Mouse (Mus musculus): ENCODE data around the gene Clhc1. TPM values are rescaled to one million over a fixed set of nuclear protein-coding genes. Genes with fewer than 3 reads are reported as not detected.

Clhc1 gene
- 0.06 and 0.08 TPM in 2 replicates for polyA plus RNA-seq (2012; rRNA removed)

GRCm38 (mm10) chr11:29547752-29548503, at the start of gene Clhc1, which contains the start of gene Rps27a:
Gene Clhc1, plus strand, starts transcription at chr11:29547950.
Gene Rps27a, minus strand, starts transcription at chr11:29548109.

GRCm38 (mm10) chr11:29514682-29515412, 32.9 kb upstream of the Clhc1 start, which contains the start of gene Prorsd1:
Gene Prorsd1, minus strand, starts transcription at chr11:29515033.

GRCm38 (mm10) chr11:29525988-29526794, 21.6 kb upstream of the Clhc1 start, which contains the start of gene Mtif2:
Gene Mtif2, plus strand, starts transcription at chr11:29526408.

Other genes starting within 250 kb of the Clhc1 start
- gene Ccdc88a, start 174.3 kb upstream of the Clhc1 start, polyA plus RNA-seq (2012; rRNA removed), result 1.4 and 1.6 TPM in 2 replicates
- 10.5 and 12.5 TPM in 2 replicates for gene Prorsd1, start 32.9 kb upstream of the Clhc1 start, polyA plus RNA-seq (2012; rRNA removed)
- gene Mtif2, start 21.5 kb upstream of the Clhc1 start, polyA plus RNA-seq (2012; rRNA removed), result 13.8 and 14.8 TPM in 2 replicates
- 1,157 and 1,161 TPM in 2 replicates for gene Rps27a, start 159 bp downstream of the Clhc1 start, polyA plus RNA-seq (2012; rRNA removed)
- 22.6 and 24.7 TPM in 2 replicates for gene Rtn4, start 145.0 kb downstream of the Clhc1 start, polyA plus RNA-seq (2012; rRNA removed)